Mouse (Mus musculus): ENCODE data around the gene Mrpl12. TPM values are rescaled to one million over a fixed set of nuclear protein-coding genes. Genes with fewer than 3 reads are reported as not detected.

Mrpl12 gene
- total and polyA plus RNA-seq, 2 experiments: 46.6 to 232 TPM

- WGBS: 82% methylated on average over 6 of the region's 6 CpGs
- Histone ChIP-seq H3K27ac (replicated peaks; ENCODE audit: insufficient read depth, low read depth, low read length) (no peak overlapping the region), H3K9ac (ENCODE audit: low read depth, low read length) (no peak overlapping the region), H3K27me3 (ENCODE audit: control insufficient read depth, insufficient read depth, low read length) (no peaks in the 10 kb centered on the region), H3K79me2 (ENCODE audit: control insufficient read depth, insufficient read depth, low read length) (no peaks in the 10 kb centered on the region), H3K36me3 (ENCODE audit: control insufficient read depth, insufficient read depth, low read length) (no peaks in the 10 kb centered on the region), H3K4me3 (ENCODE audit: insufficient read depth, low read depth, low read length) (no peak overlapping the region), H3K4me1 (ENCODE audit: control insufficient read depth, insufficient read depth, low read length) (peaks cover 9% of the 10 kb centered on the region)
- TF ChIP-seq POLR2A (IDR thresholded peaks at IDR 0.05; ENCODE audit: extremely low read depth, insufficient read depth, low read length) (no peak), CTCF (IDR thresholded peaks at IDR 0.05; ENCODE audit: low read depth, low read length) (no peak)
- DNase-seq (ENCODE audit: extremely low read depth, low read depth, low spot score): no peak
These were observed 40.3 kb upstream of the Mrpl12 start for GRCm38 (mm10) chr11:120444106-120444505.

DNA sequence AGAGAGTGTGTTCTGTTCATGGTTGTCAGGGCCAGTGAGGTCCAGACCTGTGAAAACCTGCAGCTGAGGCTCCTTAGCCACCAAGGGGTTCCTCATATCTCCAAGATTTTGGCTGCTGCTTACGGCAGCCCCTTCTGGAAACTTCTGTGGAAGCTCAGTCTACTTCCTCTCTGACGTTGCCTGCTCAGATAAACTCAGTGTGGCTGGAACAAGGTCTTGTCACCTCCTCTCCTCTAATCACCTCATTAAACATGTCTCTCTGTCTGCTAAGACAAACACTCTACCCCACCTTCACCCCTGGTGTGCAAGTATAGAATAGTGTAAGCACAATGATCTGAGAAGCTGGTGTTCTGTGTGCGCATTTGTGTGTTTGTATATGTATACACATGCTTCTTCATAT is 38.9 kb upstream of the Mrpl12 start:
- WGBS: 82% methylated on average over 3 of the region's 3 CpGs
- Histone ChIP-seq H3K4me1 (ENCODE audit: control insufficient read depth, insufficient read depth, low read length) (peaks cover 9% of the 10 kb centered on the region), H3K36me3 (ENCODE audit: control insufficient read depth, insufficient read depth, low read length) (no peaks in the 10 kb centered on the region), H3K4me3 (ENCODE audit: insufficient read depth, low read depth, low read length) (no peak overlapping the region), H3K27ac (replicated peaks; ENCODE audit: insufficient read depth, low read depth, low read length) (no peak overlapping the region), H3K9ac (ENCODE audit: low read depth, low read length) (no peak overlapping the region), H3K79me2 (ENCODE audit: control insufficient read depth, insufficient read depth, low read length) (no peaks in the 10 kb centered on the region), H3K27me3 (ENCODE audit: control insufficient read depth, insufficient read depth, low read length) (no peaks in the 10 kb centered on the region)
- DNase-seq (ENCODE audit: extremely low read depth, low read depth, low spot score): no peak
- TF ChIP-seq CTCF (IDR thresholded peaks at IDR 0.05; ENCODE audit: low read depth, low read length) (no peak), POLR2A (IDR thresholded peaks at IDR 0.05; ENCODE audit: extremely low read depth, insufficient read depth, low read length) (no peak)

DNA sequence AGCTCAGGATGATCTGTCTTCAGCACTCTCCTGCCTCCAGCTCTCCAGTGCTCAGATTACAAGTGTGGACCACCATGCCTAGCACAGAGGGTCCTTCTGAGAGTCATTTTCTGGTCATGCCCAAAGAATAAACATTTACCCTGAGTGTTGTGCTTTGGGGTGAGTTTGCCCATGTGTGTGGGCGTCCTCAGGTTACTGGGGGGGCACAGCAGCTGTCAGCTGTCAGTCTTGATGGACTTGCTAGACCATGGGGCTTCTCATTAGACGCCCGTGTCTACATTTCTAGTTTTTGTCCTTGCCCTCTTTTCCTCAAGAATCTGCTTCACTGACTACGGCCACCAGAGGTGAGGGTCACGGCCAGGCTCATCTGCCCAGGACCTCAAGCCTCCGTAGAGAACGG is 37.2 kb upstream of the Mrpl12 start:
- Histone ChIP-seq H3K4me1 (ENCODE audit: control insufficient read depth, insufficient read depth, low read length) (peaks cover 9% of the 10 kb centered on the region), H3K27ac (replicated peaks; ENCODE audit: insufficient read depth, low read depth, low read length) (no peak overlapping the region), H3K27me3 (ENCODE audit: control insufficient read depth, insufficient read depth, low read length) (no peaks in the 10 kb centered on the region), H3K4me3 (ENCODE audit: insufficient read depth, low read depth, low read length) (no peak overlapping the region), H3K9ac (ENCODE audit: low read depth, low read length) (no peak overlapping the region), H3K36me3 (ENCODE audit: control insufficient read depth, insufficient read depth, low read length) (no peaks in the 10 kb centered on the region), H3K79me2 (ENCODE audit: control insufficient read depth, insufficient read depth, low read length) (no peaks in the 10 kb centered on the region)
- 92% methylated on average over 7 of the region's 7 CpGs for WGBS
- no peak for DNase-seq (ENCODE audit: extremely low read depth, low read depth, low spot score)
- no peak for TF ChIP-seq CTCF (IDR thresholded peaks at IDR 0.05; ENCODE audit: low read depth, low read length)
- no peak for TF ChIP-seq POLR2A (IDR thresholded peaks at IDR 0.05; ENCODE audit: extremely low read depth, insufficient read depth, low read length)

- H3K4me3 ChIP-seq (ENCODE audit: insufficient read depth, low read depth, low read length): no peak overlapping the region
- H3K27ac ChIP-seq (replicated peaks; ENCODE audit: insufficient read depth, low read depth, low read length): no peak overlapping the region
- H3K36me3 ChIP-seq (ENCODE audit: control insufficient read depth, insufficient read depth, low read length): no peaks in the 10 kb centered on the region
- H3K4me1 ChIP-seq (ENCODE audit: control insufficient read depth, insufficient read depth, low read length): no peaks in the 10 kb centered on the region
- no peak for DNase-seq (ENCODE audit: extremely low read depth, low read depth, low spot score)
- H3K9ac ChIP-seq (ENCODE audit: low read depth, low read length): no peak overlapping the region
- no peaks in the 10 kb centered on the region for H3K27me3 ChIP-seq (ENCODE audit: control insufficient read depth, insufficient read depth, low read length)
- no peaks in the 10 kb centered on the region for H3K79me2 ChIP-seq (ENCODE audit: control insufficient read depth, insufficient read depth, low read length)
- TF ChIP-seq POLR2A (IDR thresholded peaks at IDR 0.05; ENCODE audit: extremely low read depth, insufficient read depth, low read length) (no peak), CTCF (IDR thresholded peaks at IDR 0.05; ENCODE audit: low read depth, low read length) (no peak)
- WGBS: 83% methylated on average over 3 of the region's 3 CpGs
These were observed 32.2 kb upstream of the Mrpl12 start for GRCm38 (mm10) chr11:120452246-120452645.

DNA sequence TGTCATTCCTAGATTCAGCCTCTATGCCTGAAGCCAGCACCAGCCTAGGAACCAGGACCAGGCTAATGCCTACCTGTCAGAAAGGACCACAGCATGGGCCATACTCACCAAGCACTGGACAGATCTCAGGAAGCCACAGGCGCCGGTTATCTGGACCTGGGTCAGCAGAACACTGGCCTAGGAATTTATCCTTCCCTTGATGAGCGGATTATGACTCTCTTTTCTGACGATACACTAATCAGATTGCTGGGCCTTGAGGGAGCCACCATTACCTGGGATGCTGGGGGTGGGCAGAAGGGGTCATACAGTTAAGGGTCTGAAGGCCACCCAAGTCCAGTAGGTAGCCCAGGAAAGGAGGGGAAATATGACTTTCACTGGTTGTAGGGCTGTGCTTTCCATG is 31.1 kb upstream of the Mrpl12 start, which contains the start of gene Pde6g:
Gene Pde6g (minus strand): TSS at position 195 of the 400 bp plus-strand sequence.
- H3K27me3 ChIP-seq (ENCODE audit: control insufficient read depth, insufficient read depth, low read length): no peaks in the 10 kb centered on the region
- no peak within 1 kb of the TSS for H3K4me3 ChIP-seq (ENCODE audit: insufficient read depth, low read depth, low read length)
- peaks cover 1% of the 10 kb centered on the region; the same call in 1 of the 2 replicates for H3K4me1 ChIP-seq (ENCODE audit: control insufficient read depth, insufficient read depth, low read length)
- 0 out of 2 replicates have a peak, but pooled peaks cover 2% of the 10 kb centered on the region for H3K79me2 ChIP-seq (ENCODE audit: control insufficient read depth, insufficient read depth, low read length)
- H3K36me3 ChIP-seq (ENCODE audit: control insufficient read depth, insufficient read depth, low read length): no peaks in the 10 kb centered on the region
- TF ChIP-seq CTCF (IDR thresholded peaks at IDR 0.05; ENCODE audit: low read depth, low read length) (no peak), POLR2A (IDR thresholded peaks at IDR 0.05; ENCODE audit: extremely low read depth, insufficient read depth, low read length) (no peak)
- H3K27ac ChIP-seq (replicated peaks; ENCODE audit: insufficient read depth, low read depth, low read length): no peak within 1 kb of the TSS
- WGBS: 84% methylated on average over 4 of the region's 4 CpGs
- no peak for DNase-seq (ENCODE audit: extremely low read depth, low read depth, low spot score)
- H3K9ac ChIP-seq (ENCODE audit: low read depth, low read length): no peak within 1 kb of the TSS

GRCm38 (mm10) chr11:120454965-120455364 is 29.4 kb upstream of the Mrpl12 start:
- 94% methylated on average over 4 of the region's 4 CpGs for WGBS
- H3K27ac ChIP-seq (replicated peaks; ENCODE audit: insufficient read depth, low read depth, low read length): no peak overlapping the region
- peaks cover 4% of the 10 kb centered on the region; the same call in 1 of the 2 replicates for H3K4me1 ChIP-seq (ENCODE audit: control insufficient read depth, insufficient read depth, low read length)
- no peak overlapping the region for H3K4me3 ChIP-seq (ENCODE audit: insufficient read depth, low read depth, low read length)
- H3K79me2 ChIP-seq (ENCODE audit: control insufficient read depth, insufficient read depth, low read length): 0 out of 2 replicates have a peak, but pooled peaks cover 6% of the 10 kb centered on the region
- H3K9ac ChIP-seq (ENCODE audit: low read depth, low read length): no peak overlapping the region
- no peaks in the 10 kb centered on the region for H3K36me3 ChIP-seq (ENCODE audit: control insufficient read depth, insufficient read depth, low read length)
- no peak for TF ChIP-seq CTCF (IDR thresholded peaks at IDR 0.05; ENCODE audit: low read depth, low read length)
- H3K27me3 ChIP-seq (ENCODE audit: control insufficient read depth, insufficient read depth, low read length): no peaks in the 10 kb centered on the region
- DNase-seq (ENCODE audit: extremely low read depth, low read depth, low spot score): no peak
